Mouse (Mus musculus) mature B cell (primary cell): Measurements from ENCODE around the gene Ncoa1.
"Not testable (repeated sequence)": the region's sequence is repeated elsewhere in the genome, so short reads cannot be mapped to it uniquely, and the experiment has no call there.

Source experiments
- in situ Hi-C: fragments of 300-500 bp; cut with MboI; formaldehyde crosslinking; loops from 2 replicates; pipeline ENCODE4 v1.14.3; 2019

The Ncoa1 gene

DNA sequence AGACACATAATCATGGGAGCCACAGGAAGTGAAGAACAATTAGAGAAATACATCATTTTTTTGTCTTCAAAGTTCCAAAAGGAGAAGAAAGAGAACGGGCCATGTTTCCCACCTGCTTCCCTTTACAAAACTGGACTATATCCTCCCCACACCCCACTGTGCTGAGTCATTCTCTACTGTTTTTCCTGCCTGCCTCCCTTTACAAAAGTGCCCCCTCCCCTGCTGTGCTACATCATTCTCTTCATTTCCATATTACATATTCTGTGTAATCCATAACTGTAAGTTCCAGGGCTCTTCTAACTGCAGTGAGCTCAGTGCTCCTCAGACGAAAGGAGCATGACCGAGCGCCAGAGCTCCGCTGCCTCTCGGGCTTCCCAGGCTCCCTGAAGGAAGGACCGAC, 80.8 kb downstream of the Ncoa1 start:
- in situ Hi-C loops, result no loop called here

DNA sequence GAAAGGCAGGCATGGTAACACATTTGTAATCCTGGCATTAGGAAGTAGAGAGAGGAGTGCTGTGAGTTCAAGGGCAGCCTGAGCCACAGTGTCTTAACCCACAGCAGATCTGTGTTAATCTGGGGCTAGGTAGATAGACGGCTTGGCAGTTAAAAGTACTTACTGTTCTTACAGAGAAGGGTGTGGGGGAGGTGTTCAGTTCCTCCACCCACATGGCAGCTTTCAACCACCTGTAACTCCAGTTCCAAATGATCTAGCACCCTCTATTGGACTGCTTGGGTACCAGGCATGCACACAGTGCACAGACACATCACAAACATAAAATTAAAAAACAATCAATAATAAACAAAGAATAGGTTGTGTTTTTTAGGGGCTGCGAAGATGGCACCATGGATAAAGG, 84.4 kb downstream of the Ncoa1 start:
- in situ Hi-C loops, result no loop called here

DNA sequence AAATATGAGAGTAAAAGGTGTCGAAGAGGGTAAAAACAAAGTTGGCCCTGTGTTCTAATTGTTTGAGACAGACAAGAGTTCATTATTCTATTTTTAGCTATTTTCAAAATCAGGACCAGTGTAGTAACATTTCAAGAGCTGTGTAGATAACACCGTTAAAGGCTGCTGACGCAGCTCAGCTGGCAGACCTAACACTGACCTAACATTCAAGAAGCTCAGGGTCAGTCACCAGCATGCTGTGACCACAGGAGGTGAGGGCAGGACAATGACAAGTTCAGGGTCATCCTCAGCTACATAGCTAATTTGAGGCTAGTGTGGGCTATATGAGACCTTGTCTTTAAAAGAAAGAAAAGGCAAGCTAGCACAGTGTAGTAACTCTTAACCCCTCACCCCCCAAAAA, 84.9 kb downstream of the Ncoa1 start:
- in situ Hi-C loops, result no loop called here

DNA sequence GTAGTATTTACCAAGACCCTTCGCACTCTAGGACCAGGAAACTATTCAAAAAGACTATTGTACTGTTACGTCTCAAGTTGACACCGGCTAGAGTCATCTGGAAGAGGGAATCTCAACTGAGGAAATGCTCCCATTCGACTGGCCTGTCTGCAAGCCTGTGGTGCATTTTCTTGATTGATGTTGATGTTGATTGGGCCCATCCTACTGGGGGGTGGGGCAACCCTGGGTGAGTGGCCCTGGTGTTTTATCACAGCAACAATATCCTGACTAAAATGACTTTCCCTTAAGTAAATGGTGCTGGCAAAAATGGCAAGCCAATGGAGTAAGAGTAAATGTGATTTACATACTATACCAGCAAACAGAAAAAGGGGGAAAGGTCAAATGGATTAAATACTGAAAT, 85.7 kb downstream of the Ncoa1 start:
- in situ Hi-C loops, result no loop called here

DNA sequence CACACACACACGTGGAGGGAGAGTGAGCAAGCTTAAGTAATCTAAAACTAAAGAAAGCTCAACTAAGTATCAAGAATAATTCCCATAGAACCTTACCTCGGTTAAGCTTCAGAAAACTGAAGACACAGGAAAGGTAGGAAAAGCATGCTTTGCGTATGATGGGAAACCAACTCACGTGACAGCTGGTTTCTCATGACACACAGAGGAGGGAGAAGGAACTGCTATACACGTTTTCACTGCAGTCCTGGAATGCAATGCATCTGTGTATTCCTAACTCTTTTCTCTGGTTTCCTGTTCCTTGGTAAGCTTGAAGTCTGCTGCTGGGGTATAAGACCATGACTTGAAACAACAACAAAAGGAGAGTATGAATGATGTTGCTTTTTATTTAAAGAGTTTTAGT, 86.3 kb downstream of the Ncoa1 start:
- in situ Hi-C loops, result no loop called here

DNA sequence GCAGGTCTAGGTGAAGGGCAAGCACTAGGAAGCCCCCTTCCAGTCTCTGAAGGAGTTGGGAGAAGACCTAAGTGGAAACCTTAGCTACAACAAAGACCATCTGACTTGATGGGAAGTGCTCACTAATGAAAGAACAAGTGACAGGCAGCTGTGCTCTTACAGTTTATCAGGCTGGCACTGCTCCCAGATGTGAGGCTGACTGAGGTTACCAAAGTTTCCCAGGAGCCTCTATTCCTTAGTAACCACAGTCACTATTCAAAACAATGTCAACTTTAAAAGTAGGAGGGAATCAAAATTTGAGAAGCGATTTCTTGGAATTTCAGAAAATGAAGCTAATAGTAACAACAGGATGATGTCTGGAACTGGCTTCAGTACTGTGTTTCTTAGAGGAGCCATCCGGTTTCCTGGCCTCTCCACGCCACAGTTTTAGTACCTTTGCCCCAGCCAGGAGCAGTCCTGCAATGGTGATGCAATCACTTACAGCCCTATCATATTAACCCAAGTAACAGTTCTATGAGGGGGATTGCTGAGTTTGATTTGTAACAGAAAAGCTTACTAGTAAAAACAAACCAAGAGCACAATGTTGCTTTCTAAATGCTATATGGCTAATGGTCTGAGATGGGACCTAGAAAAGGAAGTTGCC, 90.8 kb downstream of the Ncoa1 start:
- in situ Hi-C loops, result no loop called here

DNA sequence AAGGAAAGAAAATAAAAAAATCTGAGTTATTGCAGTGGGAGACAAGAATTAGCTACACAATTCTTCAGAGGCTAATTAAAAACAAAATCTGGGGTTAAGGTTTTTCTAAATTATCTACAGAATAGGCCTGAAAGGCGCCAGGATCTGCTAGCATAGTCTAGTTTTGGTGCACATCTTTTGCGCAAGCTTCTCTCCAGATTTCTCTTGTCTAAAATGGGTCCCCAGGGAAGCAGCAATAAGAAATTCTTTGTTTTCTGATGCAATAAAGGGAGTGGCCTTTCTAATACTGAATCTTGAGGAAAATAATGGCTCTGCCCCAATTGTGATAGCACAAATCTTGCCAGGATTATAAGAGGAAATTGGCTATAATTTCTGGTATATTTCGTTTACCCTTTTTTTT, 93.9 kb downstream of the Ncoa1 start:
- in situ Hi-C loops, result no loop called here

DNA sequence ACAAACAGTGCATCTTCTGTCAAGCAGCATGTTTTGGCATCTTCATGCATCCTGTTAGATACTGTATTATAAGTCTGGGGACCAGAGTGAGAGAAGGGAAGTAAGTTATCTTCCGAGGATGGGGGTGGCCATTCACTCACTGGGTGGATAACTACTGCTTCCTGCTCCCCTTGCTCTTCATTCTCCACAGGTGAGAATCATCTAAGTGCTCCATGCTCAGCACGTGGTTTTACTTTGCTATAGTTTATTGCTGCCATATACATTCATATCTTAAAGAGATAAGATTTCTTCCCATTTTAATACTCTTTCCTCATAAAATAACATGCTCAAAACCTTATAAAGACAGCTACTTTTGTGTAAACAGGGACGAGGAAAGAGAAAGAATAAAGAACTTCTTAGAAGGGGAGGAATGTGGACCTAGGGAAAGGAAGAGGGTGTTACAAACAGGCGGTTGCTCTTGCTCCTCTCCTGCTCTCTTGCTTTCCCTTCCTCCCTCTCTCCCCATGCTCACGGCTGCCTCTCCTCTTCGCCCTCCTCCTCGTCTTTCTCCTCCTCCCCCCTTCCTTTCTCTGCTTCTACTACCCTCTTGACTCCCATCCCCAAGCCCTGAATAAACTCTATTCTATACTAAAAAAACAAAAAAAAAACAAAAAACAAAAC, 97.6 kb downstream of the Ncoa1 start:
- in situ Hi-C loops, result no loop called here

DNA sequence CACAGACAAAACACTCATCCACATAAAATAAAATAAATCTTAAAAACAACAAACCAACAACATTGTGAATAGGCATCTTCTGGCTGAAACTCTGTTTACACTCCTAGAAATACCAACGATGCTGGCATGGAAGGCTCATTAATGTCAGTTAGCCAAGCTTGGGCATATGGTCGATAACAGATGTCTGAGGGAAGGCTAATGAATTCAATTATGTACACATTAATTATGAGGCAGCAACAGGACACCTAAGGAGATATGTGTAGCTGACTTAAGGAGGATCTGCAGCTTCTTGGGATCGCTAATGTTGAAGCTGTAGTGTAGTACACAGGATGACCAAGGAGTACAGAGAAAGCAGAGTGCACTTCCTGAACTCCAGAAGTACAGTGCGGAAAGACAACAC, 100.5 kb downstream of the Ncoa1 start:
- in situ Hi-C loops, result no loop called here

DNA sequence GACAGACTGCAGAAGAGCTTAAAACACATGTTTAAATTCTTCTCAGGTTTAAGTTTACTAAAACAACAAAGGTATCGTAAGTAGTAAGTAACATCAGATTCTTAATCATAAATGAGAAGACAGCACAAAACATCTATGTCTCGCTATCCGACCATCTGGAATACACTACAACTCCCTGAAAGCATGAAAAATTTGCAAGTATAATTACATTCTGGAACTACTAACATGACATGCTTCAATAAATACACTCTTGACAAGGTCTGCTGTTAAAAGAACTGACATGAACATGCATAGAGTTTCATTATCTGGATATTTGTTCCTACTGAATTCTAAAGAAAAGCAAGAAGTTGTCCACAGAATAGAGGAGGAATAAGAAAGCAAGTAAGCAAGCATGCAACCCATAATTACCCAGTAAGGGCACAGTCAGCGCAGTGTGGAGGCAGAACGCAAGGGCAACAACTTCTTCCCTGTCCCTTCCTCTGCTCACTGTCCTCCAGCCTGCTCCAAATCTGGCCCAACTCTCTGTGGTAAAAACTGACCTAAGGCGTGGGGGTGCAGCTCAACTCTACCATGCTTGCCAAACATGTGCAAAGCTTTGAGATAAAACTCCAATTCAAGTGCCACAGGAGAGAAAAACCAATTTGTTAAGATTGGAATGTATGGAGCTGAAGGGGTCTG, 102.0 kb downstream of the Ncoa1 start:
- in situ Hi-C loops, result no loop called here

DNA sequence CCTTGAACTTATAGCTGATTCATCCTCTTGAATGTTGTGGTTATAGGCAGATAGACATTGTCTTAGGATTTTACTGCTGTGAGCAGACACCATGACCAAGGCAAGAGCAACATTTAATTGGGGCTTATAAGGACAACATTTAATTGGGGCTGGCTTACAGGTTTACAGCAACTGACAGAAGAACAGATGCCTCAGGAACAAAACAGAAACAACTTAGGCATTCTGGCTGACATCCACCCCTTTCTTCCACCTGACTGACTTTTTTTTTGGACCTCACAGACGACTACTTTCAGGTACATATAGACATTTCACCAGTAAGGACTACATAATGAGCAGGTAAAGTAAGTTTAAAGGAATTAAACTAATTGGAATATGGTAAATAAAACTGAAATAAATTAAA, 105.6 kb downstream of the Ncoa1 start:
- in situ Hi-C loops, result no loop called here

DNA sequence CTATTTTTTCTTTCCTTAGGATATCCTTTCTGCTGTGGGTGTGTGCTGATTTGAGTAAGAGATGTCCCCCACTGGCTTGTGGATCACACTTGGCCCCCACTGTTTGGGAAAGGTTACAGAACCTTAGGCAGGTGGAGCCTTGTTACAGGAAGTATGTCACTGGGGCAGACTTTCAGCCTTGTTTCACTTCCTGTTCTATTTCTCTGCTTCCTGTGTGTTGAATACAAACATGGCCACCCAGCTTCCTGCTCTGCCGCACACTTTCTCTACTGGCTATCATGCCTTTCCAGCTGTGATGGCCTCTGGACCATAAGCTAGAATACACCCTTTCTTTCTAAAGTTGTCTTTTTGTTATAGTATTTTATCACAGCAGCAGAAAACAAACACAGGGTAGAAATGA, 111.0 kb downstream of the Ncoa1 start:
- in situ Hi-C loops, result no loop called here

DNA sequence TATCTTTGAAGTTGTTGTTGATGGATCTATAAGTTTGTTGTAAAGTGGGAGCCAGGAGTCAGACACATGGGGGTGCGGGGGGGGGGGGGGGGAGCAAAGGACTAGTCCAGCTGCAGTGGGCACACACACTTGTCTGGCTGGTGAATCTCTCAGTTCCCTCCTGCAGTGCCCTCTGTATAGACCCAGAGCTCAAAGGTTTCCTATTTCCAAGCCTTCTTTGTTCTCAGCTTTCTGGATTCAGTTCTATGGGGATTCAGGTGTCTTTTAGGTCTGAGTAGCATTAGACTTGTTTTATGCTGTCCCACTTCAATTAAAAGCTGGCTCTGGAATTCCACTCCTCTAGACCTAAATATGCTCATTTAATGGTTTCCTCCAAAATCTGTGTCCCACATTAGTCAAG, 117.5 kb downstream of the Ncoa1 start:
- in situ Hi-C loops, result no loop called here

DNA sequence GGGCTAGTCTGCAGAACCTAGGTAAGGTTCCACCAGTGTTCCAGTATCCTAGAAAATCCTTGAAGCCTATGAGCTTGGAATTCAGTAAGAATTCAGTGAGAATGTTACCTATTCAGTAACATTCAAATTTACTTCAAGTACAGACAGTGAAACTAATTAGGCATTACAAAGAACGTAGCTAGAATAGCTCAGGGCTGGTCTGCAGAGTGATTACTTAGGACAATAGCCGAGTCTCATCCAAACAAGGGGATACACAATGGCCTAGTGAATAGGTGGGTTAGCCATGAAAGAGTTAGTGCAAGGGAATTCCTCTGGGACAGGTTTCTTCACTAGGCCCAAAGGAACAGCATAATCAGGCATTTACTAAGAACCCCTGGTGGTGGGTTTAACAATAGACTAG, 118.3 kb downstream of the Ncoa1 start:
- in situ Hi-C loops, result not testable (repeated sequence)

DNA sequence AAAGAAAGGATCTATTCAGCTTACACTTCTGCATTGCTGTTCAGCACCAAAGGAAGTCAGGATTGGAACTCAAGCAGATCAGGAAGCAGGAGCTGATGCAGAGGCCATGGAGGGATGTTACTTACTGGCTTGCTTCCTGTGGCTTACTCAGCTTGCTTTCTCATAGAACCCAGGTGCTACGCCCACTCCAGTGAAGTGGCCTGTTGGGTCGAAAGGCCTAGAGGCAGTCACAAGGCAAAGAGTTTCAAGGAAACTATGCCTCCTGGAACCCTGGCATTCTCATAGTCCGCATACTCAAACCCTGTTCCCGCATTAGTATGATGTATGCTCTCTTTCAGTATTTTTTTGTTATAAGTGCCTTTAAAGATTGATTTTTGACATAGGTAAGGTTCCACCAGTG, 118.9 kb downstream of the Ncoa1 start:
- in situ Hi-C loops, result no loop called here

DNA sequence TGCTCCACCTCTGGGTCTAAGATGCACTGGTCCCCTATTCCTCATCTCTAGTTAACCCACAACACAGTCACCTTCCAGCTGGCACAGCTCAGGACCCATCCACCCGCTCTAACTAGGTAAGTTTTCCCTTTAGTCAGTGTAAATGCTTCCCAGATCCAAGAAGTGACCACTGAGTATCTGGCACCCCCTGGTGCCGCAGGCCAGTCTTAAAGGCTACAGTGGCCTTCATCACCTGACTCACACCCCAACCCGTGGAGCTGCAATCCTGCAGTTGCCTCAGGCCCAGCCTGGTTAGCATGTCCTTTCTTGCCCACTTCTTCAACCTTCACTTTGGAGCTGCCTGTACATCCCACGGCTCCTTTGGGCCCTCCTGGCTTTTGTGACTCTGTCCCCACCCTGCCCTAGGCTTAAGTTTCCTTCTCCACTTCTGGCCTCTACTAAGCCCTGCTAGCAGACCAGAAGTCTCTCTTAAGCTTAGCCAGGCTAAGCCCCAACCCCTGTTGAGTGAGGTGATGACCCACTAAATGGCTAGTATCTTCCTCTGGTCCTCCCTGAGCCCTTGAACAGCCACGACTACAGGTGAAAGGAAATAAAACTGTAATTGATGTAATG, 120.0 kb downstream of the Ncoa1 start:
- in situ Hi-C loops, result no loop called here

DNA sequence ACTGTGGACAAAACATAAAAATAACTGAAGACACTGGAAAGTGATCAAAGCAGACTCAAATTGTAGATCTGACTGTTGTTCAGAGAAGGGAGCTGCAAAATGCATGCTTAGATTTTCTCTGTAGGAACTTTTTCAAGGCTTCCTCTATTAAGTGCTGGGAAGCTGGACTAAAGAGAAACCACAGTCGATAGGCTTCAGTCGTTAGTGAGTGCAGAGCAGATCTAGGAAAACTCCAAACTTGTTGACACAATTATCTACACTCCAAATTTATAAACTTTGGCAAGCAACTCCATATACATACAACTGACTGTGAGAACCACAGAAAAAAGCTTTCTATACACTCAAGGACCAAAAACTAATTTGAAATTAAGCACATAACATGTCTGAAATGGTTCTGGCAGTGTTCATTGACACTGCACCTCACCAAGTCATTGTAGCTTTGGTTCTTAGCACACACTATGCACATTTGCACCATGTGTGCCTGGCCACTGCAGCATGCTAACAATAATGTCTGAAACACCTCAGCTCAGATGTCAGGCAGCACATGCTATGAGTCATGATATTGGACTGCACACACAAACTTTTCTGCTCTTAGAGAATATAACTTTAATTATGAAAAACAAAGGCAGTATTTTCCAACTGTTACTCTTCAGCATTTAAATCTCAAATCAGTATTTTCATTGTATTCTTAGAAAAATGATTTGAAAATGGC, 121.8 kb downstream of the Ncoa1 start:
- in situ Hi-C loops, result no loop called here

DNA sequence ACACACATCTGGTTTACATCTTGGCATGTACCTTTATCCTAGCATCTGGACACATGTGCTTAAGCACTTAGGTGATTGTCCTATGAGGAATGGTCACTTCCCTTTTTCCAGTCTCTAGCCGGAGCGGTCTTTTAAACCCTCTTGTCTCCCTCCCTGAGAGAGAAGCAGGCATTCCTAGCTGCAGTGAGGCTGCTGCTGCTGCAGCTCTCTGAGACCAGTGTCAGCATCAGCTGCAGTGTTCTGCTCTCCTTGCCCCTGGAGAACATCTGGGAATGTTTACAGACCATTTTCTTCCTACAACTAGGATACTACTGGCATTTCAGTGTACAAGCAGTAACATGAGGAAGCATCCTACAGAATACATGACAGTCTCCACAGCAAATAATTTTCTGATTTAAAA, 133.8 kb downstream of the Ncoa1 start:
- in situ Hi-C loops, result no loop called here

DNA sequence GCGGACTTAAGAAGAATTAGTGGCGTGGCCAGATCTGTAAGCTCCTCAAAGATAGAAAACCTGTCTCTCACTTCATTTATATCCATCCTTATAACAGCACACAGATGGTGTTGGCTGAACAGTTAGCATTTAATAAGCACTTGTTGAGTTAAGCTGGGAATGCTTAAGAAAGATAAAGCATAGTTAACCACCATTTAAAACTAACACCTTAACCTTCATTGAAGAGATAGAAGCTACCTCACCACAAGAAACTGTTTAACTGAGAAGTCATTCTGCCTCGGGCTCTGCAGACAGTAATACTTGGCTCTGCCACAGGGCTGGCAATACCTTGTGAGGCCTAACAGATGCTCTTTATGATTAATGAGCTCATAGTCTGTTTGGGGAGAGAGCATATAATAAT, 134.9 kb downstream of the Ncoa1 start:
- in situ Hi-C loops, result no loop called here

DNA sequence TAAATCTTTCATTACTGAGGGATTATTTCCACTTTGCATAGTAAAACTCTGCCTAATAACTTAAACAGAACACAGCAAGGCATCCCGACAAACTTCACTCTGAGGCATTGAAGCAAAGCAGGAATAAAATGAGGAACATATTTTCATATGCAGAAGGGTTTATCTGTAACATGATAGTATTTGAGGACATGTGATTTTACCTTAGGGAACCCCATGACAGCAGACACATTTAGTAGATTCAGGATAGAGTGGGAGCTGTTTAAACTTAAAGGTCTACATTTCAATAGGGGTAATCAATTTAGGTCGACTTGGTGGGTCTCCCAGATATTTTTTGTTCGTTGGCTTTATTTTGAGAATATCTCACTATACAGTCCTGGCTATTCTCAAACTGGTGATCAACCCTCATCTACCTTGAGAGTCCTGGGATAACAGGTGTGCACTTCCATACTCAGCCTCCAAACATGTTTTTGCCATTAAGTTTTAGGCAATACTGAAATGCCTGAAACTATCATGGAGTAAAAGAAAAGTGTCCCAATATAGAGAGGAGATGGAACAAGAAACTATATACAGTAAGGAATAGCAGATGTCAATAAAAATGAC, 136.6 kb downstream of the Ncoa1 start:
- in situ Hi-C loops, result no loop called here

DNA sequence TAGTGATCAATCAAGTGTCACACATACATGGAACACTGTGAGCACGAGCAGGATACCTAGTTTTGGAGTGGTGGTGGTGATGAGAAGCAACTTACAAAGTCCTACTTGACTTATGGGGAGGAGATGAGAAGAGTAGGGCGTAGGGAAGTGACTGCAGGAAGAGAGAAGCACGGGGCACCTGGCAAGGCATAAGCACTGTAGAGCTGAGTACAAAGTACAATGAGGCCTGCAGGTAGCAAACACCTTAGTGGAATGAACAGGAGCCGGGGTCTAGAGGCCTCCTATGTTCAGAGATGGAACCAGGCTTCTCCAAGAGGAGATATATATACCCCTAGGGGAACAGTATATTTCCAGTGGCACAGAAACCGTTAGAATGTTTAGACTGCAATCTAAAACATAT, 153.4 kb downstream of the Ncoa1 start:
- in situ Hi-C loops, result no loop called here

DNA sequence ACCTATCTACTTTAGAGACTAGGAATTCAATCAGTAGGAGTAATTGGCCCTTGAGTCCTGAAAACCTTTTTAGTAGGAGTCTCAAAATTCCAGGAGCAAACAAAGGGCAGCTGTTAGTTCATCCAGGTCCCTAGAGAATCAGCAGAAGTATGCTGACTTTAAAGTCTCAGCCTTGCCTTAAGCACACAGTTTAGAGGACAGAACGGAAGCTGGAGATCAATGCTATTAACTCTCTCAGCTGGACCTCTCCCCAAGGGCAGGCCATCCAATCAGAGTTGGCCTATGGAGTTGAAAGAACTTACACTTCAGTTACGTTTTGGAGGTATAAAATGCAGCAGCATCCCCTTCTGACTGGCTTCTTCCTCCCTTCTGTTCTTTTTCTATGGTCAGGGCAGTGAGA, 154.8 kb downstream of the Ncoa1 start:
- in situ Hi-C loops, result no loop called here
